Mouse (Mus musculus): Measurements from ENCODE around the gene Fscn3.

- TF ChIP-seq CTCF (conservative IDR thresholded peaks at IDR 0.05; ENCODE audit: insufficient read depth, insufficient read length, low read depth, low read length) (no peak), POLR2A (IDR thresholded peaks at IDR 0.05; ENCODE audit: low read depth, low read length) (no peak)
Observed at GRCm38 (mm10) chr6:28396853-28397457, 30.6 kb upstream of the Fscn3 start.
